Comparison of ENCODE assay signal across 20 mouse cellular contexts in the genomic region with DNA sequence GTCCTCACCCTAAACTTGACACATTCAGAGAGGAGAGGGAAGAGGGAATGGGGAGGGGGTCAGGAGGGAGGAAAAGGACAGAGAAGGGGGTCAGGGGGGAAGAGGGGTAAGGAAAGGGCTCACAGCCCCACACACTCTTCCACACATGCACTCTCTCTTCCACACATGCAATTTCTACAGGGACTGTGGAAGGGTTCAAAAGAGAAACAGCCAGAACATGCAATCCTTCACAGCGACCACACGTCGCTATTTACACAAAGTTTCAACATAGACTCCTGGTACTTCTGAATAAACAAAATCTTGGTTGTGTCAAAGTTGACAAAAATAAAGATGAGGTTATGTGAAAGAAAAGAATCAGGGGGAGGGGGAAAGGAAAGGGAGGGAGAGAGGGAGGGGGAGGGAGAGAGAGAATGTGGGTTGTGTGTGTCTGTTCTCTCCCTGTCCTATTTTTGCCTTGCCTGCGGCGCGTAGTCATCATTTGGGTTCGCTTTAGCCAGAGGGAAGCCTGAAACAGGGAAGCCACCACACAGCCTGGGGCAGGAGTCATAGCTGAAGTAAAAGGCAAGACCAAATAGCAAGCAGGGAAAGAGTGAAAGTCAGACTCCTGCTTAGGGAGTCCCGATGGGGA.
DNase-seq lines count a peak whose midpoint lies in the region; ATAC-seq and TF ChIP-seq lines count a peak whose summit lies in the region.
"Had no signal": no experiment of that assay in that cellular context is flagged by ENCODE, and none has a peak within 500 bp of the region (broad histone marks: within the 10 kb centered on the region; RNA-seq: fewer than 3 reads in every experiment).

No protein-coding gene starts in this region.

- TF ChIP-seq EP300 in liver, postnatal 0 days (IDR thresholded peaks at IDR 0.05; ENCODE audit: low read depth), result no peak

- peak; percentile 46 for DNase-seq in heart, embryonic 10.5 days (ENCODE audit: low spot score)
- DNase-seq in heart, postnatal 10 days, result no peak
- no peak for DNase-seq in liver, postnatal 0 days
- no peak for DNase-seq in liver, embryonic 11.5 days (ENCODE audit: low spot score)
- DNase-seq in midbrain, embryonic 11.5 days (ENCODE audit: low spot score, missing footprints), result peak; percentile 26
- DNase-seq in midbrain, embryonic 14.5 days, result no peak
- DNase-seq: adrenal gland, postnatal 10 days; cerebellum, adult 18-20 months; cerebellum, adult 9-11 months; cerebellum, postnatal 36 days; gastrocnemius, adult 2 months; gastrocnemius, postnatal 36 days had no signal

- H3K9ac ChIP-seq in liver, postnatal 0 days (replicated peaks), result no peak overlapping the region
- H3K9ac ChIP-seq in liver, embryonic 11.5 days (ENCODE audit: low read depth, low read length), result no peak overlapping the region
- H3K9ac ChIP-seq in midbrain, embryonic 11.5 days (ENCODE audit: low read length), result no peak overlapping the region
- no peak overlapping the region for H3K9ac ChIP-seq in midbrain, embryonic 14.5 days (replicated peaks; ENCODE audit: low read length)
- H3K9ac ChIP-seq in kidney, embryonic 15.5 days, result no peak overlapping the region
- H3K9ac ChIP-seq: embryonic facial prominence, embryonic 13.5 days; forebrain, embryonic 12.5 days; hindbrain, embryonic 13.5 days had no signal

- 81% methylated on average over 8 of the region's 8 CpGs for WGBS in heart, embryonic 10.5 days
- 79% methylated on average over 8 of the region's 8 CpGs for WGBS in liver, postnatal 0 days (ENCODE audit: insufficient replicate concordance)
- WGBS in liver, embryonic 11.5 days, result 92% methylated on average over 8 of the region's 8 CpGs
- 85% methylated on average over 8 of the region's 8 CpGs for WGBS in midbrain, embryonic 11.5 days
- 86% methylated on average over 8 of the region's 8 CpGs for WGBS in midbrain, embryonic 14.5 days
- WGBS in kidney, embryonic 15.5 days, result 91% methylated on average over 8 of the region's 8 CpGs

- H3K27ac ChIP-seq in heart, embryonic 10.5 days, result no peak overlapping the region
- 0 out of 2 replicates have a peak overlapping the region, but pooled peaks have one; percentile 11 for H3K27ac ChIP-seq in liver, postnatal 0 days (ENCODE audit: low read depth)
- H3K27ac ChIP-seq in liver, embryonic 11.5 days (ENCODE audit: low read depth, low read length), result no peak overlapping the region
- H3K27ac ChIP-seq in midbrain, embryonic 11.5 days (ENCODE audit: low read depth, low read length), result no peak overlapping the region
- no peak overlapping the region for H3K27ac ChIP-seq in midbrain, embryonic 14.5 days (replicated peaks; ENCODE audit: low read depth, low read length)
- H3K27ac ChIP-seq in brown adipose tissue, adult 24 weeks (replicated peaks; ENCODE audit: low read depth, low read length), result peak overlapping the region; percentile 47
- H3K27ac ChIP-seq in kidney, embryonic 15.5 days, result no peak overlapping the region
- H3K27ac ChIP-seq: embryonic facial prominence, embryonic 13.5 days; forebrain, embryonic 12.5 days; gastrocnemius, adult 2 months; hindbrain, embryonic 13.5 days; hindbrain, postnatal 0 days had no signal

- intact Hi-C loops in heart, postnatal 10 days (cut with DNase I), result no loop called here

- no peak overlapping the region for H3K4me2 ChIP-seq in liver, postnatal 0 days (ENCODE audit: low read depth, low read length)
- H3K4me2 ChIP-seq in liver, embryonic 11.5 days, result no peak overlapping the region
- no peak overlapping the region for H3K4me2 ChIP-seq in midbrain, embryonic 11.5 days
- H3K4me2 ChIP-seq in midbrain, embryonic 14.5 days (ENCODE audit: low read length), result no peak overlapping the region
- H3K4me2 ChIP-seq in kidney, embryonic 15.5 days, result no peak overlapping the region
- H3K4me2 ChIP-seq: embryonic facial prominence, embryonic 13.5 days; forebrain, embryonic 12.5 days; hindbrain, embryonic 13.5 days had no signal

- no peaks in the 10 kb centered on the region for H3K9me3 ChIP-seq in heart, embryonic 10.5 days
- H3K9me3 ChIP-seq in liver, postnatal 0 days (ENCODE audit: low read length), result no peaks in the 10 kb centered on the region
- no peaks in the 10 kb centered on the region for H3K9me3 ChIP-seq in liver, embryonic 11.5 days (ENCODE audit: control insufficient read depth, low read length)
- no peaks in the 10 kb centered on the region for H3K9me3 ChIP-seq in midbrain, embryonic 11.5 days (ENCODE audit: control insufficient read depth, low read length)
- H3K9me3 ChIP-seq in midbrain, embryonic 14.5 days (ENCODE audit: control insufficient read depth, low read length), result no peaks in the 10 kb centered on the region
- H3K9me3 ChIP-seq in kidney, embryonic 15.5 days (replicated peaks), result no peaks in the 10 kb centered on the region
- H3K9me3 ChIP-seq: embryonic facial prominence, embryonic 13.5 days; forebrain, embryonic 12.5 days; hindbrain, embryonic 13.5 days had no signal

- H3K36me3 ChIP-seq in heart, embryonic 10.5 days, result 0 out of 2 replicates have a peak, but pooled peaks cover 3% of the 10 kb centered on the region
- no peaks in the 10 kb centered on the region for H3K36me3 ChIP-seq in liver, postnatal 0 days (replicated peaks; ENCODE audit: insufficient read depth, low read length)
- H3K36me3 ChIP-seq in liver, embryonic 11.5 days (ENCODE audit: control insufficient read depth, insufficient read depth, low read length), result no peaks in the 10 kb centered on the region
- no peaks in the 10 kb centered on the region for H3K36me3 ChIP-seq in midbrain, embryonic 11.5 days (ENCODE audit: control insufficient read depth, insufficient read depth, low read length)
- H3K36me3 ChIP-seq in midbrain, embryonic 14.5 days (ENCODE audit: control insufficient read depth, insufficient read depth, low read length), result no peaks in the 10 kb centered on the region
- H3K36me3 ChIP-seq in kidney, embryonic 15.5 days, result 0 out of 2 replicates have a peak, but pooled peaks cover 3% of the 10 kb centered on the region
- H3K36me3 ChIP-seq: forebrain, embryonic 12.5 days; G1E; hindbrain, embryonic 13.5 days had no signal

- no peak for TF ChIP-seq CTCF in liver, postnatal 0 days (IDR thresholded peaks at IDR 0.05; ENCODE audit: low read depth)

- H3K4me1 ChIP-seq in heart, embryonic 10.5 days, result no peaks in the 10 kb centered on the region; the same call in 1 of the 2 replicates
- H3K4me1 ChIP-seq in liver, postnatal 0 days (ENCODE audit: insufficient read depth), result peaks cover 2% of the 10 kb centered on the region; the same call in 1 of the 2 replicates
- H3K4me1 ChIP-seq in liver, embryonic 11.5 days (replicated peaks; ENCODE audit: control insufficient read depth, insufficient read depth, low read length), result no peaks in the 10 kb centered on the region
- no peaks in the 10 kb centered on the region for H3K4me1 ChIP-seq in midbrain, embryonic 11.5 days (ENCODE audit: control insufficient read depth, insufficient read depth, low read length)
- no peaks in the 10 kb centered on the region for H3K4me1 ChIP-seq in midbrain, embryonic 14.5 days (ENCODE audit: control insufficient read depth, insufficient read depth, low read length)
- no peaks in the 10 kb centered on the region for H3K4me1 ChIP-seq in brown adipose tissue, adult 24 weeks (ENCODE audit: control insufficient read depth, insufficient read depth, insufficient read length, low read length)
- no peaks in the 10 kb centered on the region for H3K4me1 ChIP-seq in kidney, embryonic 15.5 days
- H3K4me1 ChIP-seq: embryonic facial prominence, embryonic 13.5 days; forebrain, embryonic 12.5 days; hindbrain, embryonic 13.5 days had no signal

- no peak overlapping the region for H3K4me3 ChIP-seq in heart, embryonic 10.5 days
- no peak overlapping the region for H3K4me3 ChIP-seq in liver, postnatal 0 days (ENCODE audit: low read depth, low read length)
- H3K4me3 ChIP-seq in liver, embryonic 11.5 days (ENCODE audit: low read depth, low read length), result no peak overlapping the region
- H3K4me3 ChIP-seq in midbrain, embryonic 11.5 days (ENCODE audit: low read depth, low read length), result no peak overlapping the region
- H3K4me3 ChIP-seq in midbrain, embryonic 14.5 days (replicated peaks; ENCODE audit: low read depth, low read length), result no peak overlapping the region
- H3K4me3 ChIP-seq in brown adipose tissue, adult 24 weeks (ENCODE audit: insufficient read depth, low read depth, low read length), result no peak overlapping the region
- H3K4me3 ChIP-seq in kidney, embryonic 15.5 days (replicated peaks), result no peak overlapping the region
- H3K4me3 ChIP-seq: embryonic facial prominence, embryonic 13.5 days; forebrain, embryonic 12.5 days; gastrocnemius, adult 2 months; hindbrain, embryonic 13.5 days had no signal

- peak; percentile 81 for ATAC-seq in liver, postnatal 0 days
- no peak for ATAC-seq in liver, embryonic 11.5 days (replicated peaks; ENCODE audit: low FRiP score)
- no peak for ATAC-seq in midbrain, embryonic 11.5 days (ENCODE audit: low FRiP score)
- no peak for ATAC-seq in midbrain, embryonic 14.5 days (ENCODE audit: low FRiP score, low TSS enrichment)
- no peak for ATAC-seq in kidney, embryonic 15.5 days (replicated peaks; ENCODE audit: low FRiP score)
- ATAC-seq: forebrain, embryonic 16.5 days had no signal

- no peaks in the 10 kb centered on the region for H3K27me3 ChIP-seq in heart, embryonic 10.5 days (ENCODE audit: insufficient read depth, poor library complexity, severe bottlenecking)
- no peaks in the 10 kb centered on the region for H3K27me3 ChIP-seq in liver, postnatal 0 days (ENCODE audit: insufficient read depth, low read length)
- no peaks in the 10 kb centered on the region for H3K27me3 ChIP-seq in liver, embryonic 11.5 days (replicated peaks; ENCODE audit: control insufficient read depth, insufficient read depth, low read length)
- H3K27me3 ChIP-seq in midbrain, embryonic 11.5 days (ENCODE audit: control insufficient read depth, insufficient read depth, low read length), result no peaks in the 10 kb centered on the region
- H3K27me3 ChIP-seq in midbrain, embryonic 14.5 days (ENCODE audit: control insufficient read depth, insufficient read depth, low read length), result no peaks in the 10 kb centered on the region
- no peaks in the 10 kb centered on the region for H3K27me3 ChIP-seq in kidney, embryonic 15.5 days
- H3K27me3 ChIP-seq: embryonic facial prominence, embryonic 13.5 days; forebrain, embryonic 12.5 days; hindbrain, embryonic 13.5 days had no signal

Comparison
In these comparisons a context has a peak if more than half of its experiments do, and no peak if none do; other contexts are left out.
1. DNase-seq: peak in heart, embryonic 10.5 days (single experiment) and midbrain, embryonic 11.5 days (single experiment); none in heart, postnatal 10 days (0 of 2), liver, postnatal 0 days (single experiment), liver, embryonic 11.5 days (single experiment) and midbrain, embryonic 14.5 days (single experiment).
2. H3K27ac ChIP-seq: peak in liver, postnatal 0 days (single experiment) and brown adipose tissue, adult 24 weeks (single experiment); none in heart, embryonic 10.5 days (single experiment), liver, embryonic 11.5 days (single experiment), midbrain, embryonic 11.5 days (single experiment), midbrain, embryonic 14.5 days (single experiment) and kidney, embryonic 15.5 days (single experiment).